Mouse (Mus musculus) heart, embryonic 11.5 days (tissue): ENCODE results near the gene Ppfibp2. TPM values are rescaled to one million over a fixed set of nuclear protein-coding genes. Genes with fewer than 3 reads are reported as not detected.

Experiments used
- ATAC-seq: fragments of 200-750 bp; cut with Nextera tagmentation; replicated peaks from 2 replicates; pipeline ENCODE4 v1.8.0; 2017; ENCODE audit warnings: moderate library complexity; ENCODE audit not compliant: insufficient number of reproducible peaks, low FRiP score, low TSS enrichment
- H3K27ac ChIP-seq: fragments of 300-500 bp; sonication (generic); 2 replicates; pipeline ENCODE4 v1.5.1; 2014; ENCODE audit warnings: mild to moderate bottlenecking, low read depth, low read length
- H3K27me3 ChIP-seq: fragments of 300-500 bp; sonication (generic); 2 replicates; pipeline ENCODE4 v1.6.1; 2014; ENCODE audit warnings: mild to moderate bottlenecking, low read length, mixed read lengths; ENCODE audit not compliant: control insufficient read depth, insufficient read depth
- H3K36me3 ChIP-seq: fragments of 300-500 bp; sonication (generic); 2 replicates; pipeline ENCODE4 v1.6.1; 2014; ENCODE audit warnings: mild to moderate bottlenecking, low read length, moderate library complexity, mixed read lengths; ENCODE audit not compliant: control insufficient read depth, insufficient read depth
- H3K4me1 ChIP-seq: fragments of 300-500 bp; sonication (generic); 2 replicates; pipeline ENCODE4 v1.6.1; 2014; ENCODE audit warnings: low read length; ENCODE audit not compliant: control insufficient read depth, insufficient read depth
- H3K4me2 ChIP-seq: fragments of 300-500 bp; sonication (generic); 2 replicates; pipeline ENCODE4 v1.6.1; 2014; ENCODE audit warnings: mild to moderate bottlenecking, moderate library complexity
- H3K4me3 ChIP-seq: fragments of 300-500 bp; sonication (generic); 2 replicates; pipeline ENCODE4 v1.5.1; 2014; ENCODE audit warnings: low read depth, low read length
- H3K9ac ChIP-seq: fragments of 300-500 bp; sonication (generic); 2 replicates; pipeline ENCODE4 v1.6.1; 2014; ENCODE audit warnings: mild to moderate bottlenecking, low read depth, low read length, moderate library complexity
- H3K9me3 ChIP-seq: fragments of 300-500 bp; sonication (generic); replicated peaks from 2 replicates; pipeline ENCODE4 v1.6.1; 2016; ENCODE audit warnings: low read length; ENCODE audit not compliant: control insufficient read depth
- WGBS: fragments of 180-500 bp; shearing (Covaris S2); extraction: QIAGEN DNeasy Blood & Tissue Kit; methylation state at CpG from one replicate; pipeline ENCODE4 v1.1.7; 2014; ENCODE audit not compliant: insufficient replicate concordance; 5-methylcytosine and 5-hydroxymethylcytosine counted together
- polyA plus RNA-seq: library from polyadenylated mRNA; unstranded; fragments of >200 nt; fragmentation: Nextera tagmentation; extraction: Ambion mirVana; gene quantifications from 2 replicates; pipeline ENCODE4 v1.2.1, GENCODE M21; 2014

Ppfibp2 gene
- polyA plus RNA-seq, 1 experiment from 2014 or later, result 6.3 TPM

DNA sequence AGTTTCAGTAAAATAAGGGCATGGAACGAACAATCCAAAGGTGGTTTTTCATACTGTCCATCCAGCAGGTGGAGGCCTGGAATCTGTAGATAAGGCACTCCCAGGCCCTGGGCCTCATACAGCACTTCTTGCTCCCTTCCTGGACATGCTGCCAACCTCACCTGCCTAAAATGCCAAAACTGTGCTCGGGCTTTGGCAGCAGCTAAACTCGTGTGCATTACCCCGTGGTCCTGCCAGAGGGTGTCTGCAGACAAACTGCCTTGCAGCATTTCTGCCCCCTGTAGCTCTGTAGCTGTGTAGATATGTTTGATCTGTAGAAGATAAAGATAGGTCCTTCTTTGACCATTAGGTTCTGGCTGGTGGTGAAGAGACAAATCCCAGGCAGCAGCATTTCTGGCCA, 26.0 kb upstream of the Ppfibp2 start:
- Histone ChIP-seq H3K4me3 (no peak overlapping the region), H3K4me1 (no peaks in the 10 kb centered on the region), H3K36me3 (no peaks in the 10 kb centered on the region), H3K27me3 (no peaks in the 10 kb centered on the region), H3K27ac (no peak overlapping the region), H3K4me2 (no peak overlapping the region), H3K9me3 (no peaks in the 10 kb centered on the region), H3K9ac (no peak overlapping the region)
- 69% methylated on average over 4 of the region's 4 CpGs for WGBS
- no peak for ATAC-seq

DNA sequence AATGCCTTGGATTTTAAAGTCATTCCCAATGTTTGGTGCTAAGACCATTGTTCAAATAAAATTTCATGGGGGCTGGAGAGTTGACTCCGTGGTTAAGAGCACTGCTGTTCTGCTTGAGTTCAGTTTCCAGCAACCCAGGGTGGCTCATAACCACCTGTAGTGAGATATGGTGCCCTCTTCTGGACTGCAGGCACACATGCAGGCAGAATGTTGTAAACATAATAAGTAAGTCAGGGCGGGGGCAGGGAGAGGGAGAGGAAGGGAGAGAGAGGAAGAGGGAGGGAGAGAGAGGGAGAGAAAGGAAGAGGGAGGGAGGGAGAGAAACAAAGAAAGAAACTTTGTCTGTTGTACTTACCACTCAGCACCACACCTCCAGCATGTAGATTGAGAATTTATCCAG, 21.2 kb upstream of the Ppfibp2 start:
- Histone ChIP-seq H3K9me3 (no peaks in the 10 kb centered on the region), H3K36me3 (no peaks in the 10 kb centered on the region), H3K27ac (no peak overlapping the region), H3K27me3 (no peaks in the 10 kb centered on the region), H3K4me3 (no peak overlapping the region), H3K9ac (no peak overlapping the region), H3K4me2 (no peak overlapping the region), H3K4me1 (no peaks in the 10 kb centered on the region)
- ATAC-seq, result no peak
- whole genome bisulfite sequencing, result 58% methylated on average over 2 of the region's 2 CpGs

DNA sequence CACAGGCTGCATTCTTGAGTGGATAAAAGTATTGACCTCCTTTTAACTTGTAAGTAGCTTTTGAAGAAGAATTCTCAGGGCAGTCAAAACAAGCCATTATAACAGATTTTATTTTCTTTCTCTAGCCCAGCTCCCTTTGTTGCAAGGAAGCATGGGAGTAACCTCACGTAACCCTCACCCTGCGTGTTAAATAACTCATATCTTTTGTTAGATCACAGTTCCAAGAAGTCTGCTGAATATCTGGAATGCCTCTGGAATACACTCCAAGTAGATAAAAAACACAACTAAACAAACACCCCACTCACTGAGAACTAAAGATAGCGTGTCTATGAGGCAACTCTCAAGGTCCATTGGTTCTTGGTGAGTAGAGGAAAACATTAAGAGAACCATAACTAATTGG, 20.7 kb upstream of the Ppfibp2 start:
- H3K27me3 ChIP-seq, result no peaks in the 10 kb centered on the region
- no peak overlapping the region for H3K9ac ChIP-seq
- H3K27ac ChIP-seq, result no peak overlapping the region
- no peak for ATAC-seq
- H3K9me3 ChIP-seq, result no peaks in the 10 kb centered on the region
- no peak overlapping the region for H3K4me2 ChIP-seq
- no peak overlapping the region for H3K4me3 ChIP-seq
- H3K36me3 ChIP-seq, result no peaks in the 10 kb centered on the region
- H3K4me1 ChIP-seq, result no peaks in the 10 kb centered on the region
- 59% methylated on average over 3 of the region's 3 CpGs for WGBS

DNA sequence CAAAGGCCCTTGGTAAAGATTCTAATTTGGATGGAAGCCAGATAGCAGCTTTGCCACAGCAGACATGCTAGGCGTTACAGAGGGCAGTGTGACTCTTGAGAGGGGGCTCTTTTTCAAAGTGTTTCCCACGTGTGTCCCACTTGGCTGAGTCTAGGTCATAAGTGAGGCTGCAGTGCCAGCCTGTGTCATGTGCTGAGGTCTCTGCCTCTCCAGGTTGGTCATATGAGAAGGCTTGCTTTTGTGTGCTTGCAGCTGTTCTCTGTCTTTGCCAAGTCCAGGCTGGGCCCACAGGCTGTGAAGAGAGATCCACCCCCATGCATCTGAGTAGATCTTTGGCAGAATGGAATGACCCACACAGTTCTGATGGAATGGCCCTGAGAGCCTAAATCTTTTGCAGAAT, 2.4 kb upstream of the Ppfibp2 start:
- Histone ChIP-seq H3K27ac (no peak overlapping the region), H3K27me3 (no peaks in the 10 kb centered on the region), H3K4me2 (no peak overlapping the region), H3K36me3 (no peaks in the 10 kb centered on the region), H3K9me3 (no peaks in the 10 kb centered on the region), H3K9ac (no peak overlapping the region), H3K4me1 (0 out of 2 replicates have a peak, but pooled peaks cover 5% of the 10 kb centered on the region), H3K4me3 (no peak overlapping the region)
- WGBS, result 21% methylated on average over 2 of the region's 2 CpGs
- no peak for ATAC-seq

DNA sequence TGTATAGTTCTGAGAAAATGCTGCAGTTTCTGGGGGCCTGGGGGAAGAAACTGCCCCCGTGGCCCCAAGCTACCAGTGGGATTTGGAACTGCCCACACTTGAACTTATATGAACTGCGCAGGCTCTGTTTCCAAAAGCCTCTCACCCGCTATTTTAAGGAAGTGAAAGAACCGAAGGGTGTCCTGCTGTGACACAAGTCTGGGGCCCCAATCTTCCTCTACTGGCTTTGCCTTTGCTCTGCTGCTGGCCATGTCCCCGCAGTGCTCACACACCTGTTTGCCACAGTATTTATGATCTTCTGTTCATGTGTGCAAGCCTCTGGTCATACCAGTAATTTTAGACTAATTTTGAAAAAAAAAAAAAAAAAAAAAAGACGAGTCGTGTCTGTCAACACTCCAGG, 1.1 kb upstream of the Ppfibp2 start:
- no peaks in the 10 kb centered on the region for H3K27me3 ChIP-seq
- H3K4me3 ChIP-seq, result no peak overlapping the region
- 39% methylated on average over 7 of the region's 7 CpGs for WGBS
- 0 out of 2 replicates have a peak overlapping the region, but pooled peaks have one; percentile 46 for H3K27ac ChIP-seq
- ATAC-seq, result no peak
- H3K36me3 ChIP-seq, result no peaks in the 10 kb centered on the region
- H3K4me2 ChIP-seq, result peak overlapping the region; percentile 98
- H3K9me3 ChIP-seq, result no peaks in the 10 kb centered on the region
- no peak overlapping the region; the same call in 1 of the 2 replicates for H3K9ac ChIP-seq
- 0 out of 2 replicates have a peak, but pooled peaks cover 5% of the 10 kb centered on the region for H3K4me1 ChIP-seq

DNA sequence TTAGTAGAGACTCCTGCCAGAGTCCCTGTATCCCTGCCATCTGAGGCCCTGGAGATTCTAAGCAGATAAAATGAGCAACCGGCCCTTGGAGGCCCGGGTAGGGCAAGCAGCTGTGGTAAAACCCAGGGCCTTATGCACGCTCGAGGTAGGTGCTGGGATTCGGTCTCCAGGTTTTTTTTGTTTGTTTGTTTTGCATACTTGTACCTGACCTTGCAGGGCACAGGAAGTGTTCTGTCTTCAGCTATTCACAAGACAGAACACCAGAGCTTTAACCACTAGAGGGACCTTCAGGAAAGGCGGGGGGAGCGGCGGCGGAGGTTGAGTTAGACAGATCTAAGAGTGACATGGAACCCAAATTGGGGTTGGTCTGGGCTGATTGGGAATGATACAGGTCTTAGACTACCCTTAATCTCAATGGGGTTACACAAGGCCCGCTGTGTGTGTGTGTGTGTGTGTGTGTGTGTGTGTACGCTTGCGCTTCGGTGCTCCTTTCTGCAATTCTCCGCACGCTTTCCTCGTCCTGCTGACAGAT, 616 bp upstream of the Ppfibp2 start:
- H3K36me3 ChIP-seq, result no peaks in the 10 kb centered on the region
- H3K9ac ChIP-seq, result peak overlapping the region; percentile 70
- ATAC-seq, result peak; percentile 60
- 0 out of 2 replicates have a peak, but pooled peaks cover 5% of the 10 kb centered on the region for H3K4me1 ChIP-seq
- no peaks in the 10 kb centered on the region for H3K9me3 ChIP-seq
- H3K4me2 ChIP-seq, result peak overlapping the region; percentile 98
- peak overlapping the region; percentile 64 for H3K4me3 ChIP-seq
- 0 out of 2 replicates have a peak overlapping the region, but pooled peaks have one; percentile 46 for H3K27ac ChIP-seq
- H3K27me3 ChIP-seq, result no peaks in the 10 kb centered on the region
- WGBS, result 2% methylated on average over 16 of the region's 16 CpGs

DNA sequence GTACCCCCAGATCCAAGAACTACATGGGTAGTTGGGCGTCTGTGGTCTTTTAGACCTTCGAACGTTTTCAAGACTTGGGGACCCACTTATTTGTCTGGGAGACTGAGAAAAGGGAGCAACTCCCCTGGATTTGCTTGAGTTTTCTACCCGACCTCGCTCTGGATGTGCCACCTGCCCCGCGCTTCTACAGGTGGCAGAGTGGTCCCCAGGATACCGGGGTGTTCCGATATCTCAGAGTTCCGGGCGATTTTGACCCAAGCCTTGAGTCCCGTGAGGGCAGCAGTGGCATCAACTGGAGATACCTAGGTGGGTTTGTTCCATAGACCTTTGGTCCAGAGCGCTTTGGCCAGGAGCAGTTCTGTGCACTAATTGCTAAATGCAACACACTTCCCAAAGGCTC, 419 bp downstream of the Ppfibp2 start:
- peak overlapping the region; percentile 70 for H3K9ac ChIP-seq
- WGBS, result 14% methylated on average over 13 of the region's 13 CpGs
- peak overlapping the region; percentile 64 for H3K4me3 ChIP-seq
- H3K36me3 ChIP-seq, result no peaks in the 10 kb centered on the region
- ATAC-seq, result no peak
- H3K4me1 ChIP-seq, result 0 out of 2 replicates have a peak, but pooled peaks cover 5% of the 10 kb centered on the region
- no peaks in the 10 kb centered on the region for H3K9me3 ChIP-seq
- H3K27ac ChIP-seq, result no peak overlapping the region
- peak overlapping the region; percentile 98 for H3K4me2 ChIP-seq
- no peaks in the 10 kb centered on the region for H3K27me3 ChIP-seq

DNA sequence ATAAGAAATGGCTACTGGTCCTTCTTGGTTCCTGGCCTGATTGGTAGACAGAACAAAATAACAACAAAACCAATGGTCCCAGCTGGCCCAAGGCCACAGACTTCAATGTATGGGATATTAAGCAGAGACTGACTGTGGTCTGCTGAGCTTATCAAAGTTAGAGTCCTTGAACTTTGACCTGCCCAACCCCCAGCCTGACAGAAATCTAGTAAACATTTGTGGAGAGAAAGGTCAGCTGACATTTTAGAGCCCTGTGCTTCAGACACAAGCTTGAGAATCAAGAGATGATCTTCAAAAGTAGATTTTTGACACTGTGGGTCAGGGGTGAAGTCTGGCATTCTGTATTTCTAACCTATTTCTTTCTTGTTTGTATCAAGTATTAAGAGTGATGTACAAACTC, 1.7 kb downstream of the Ppfibp2 start:
- H3K9ac ChIP-seq, result no peak overlapping the region
- ATAC-seq, result no peak
- H3K9me3 ChIP-seq, result no peaks in the 10 kb centered on the region
- H3K27me3 ChIP-seq, result no peaks in the 10 kb centered on the region
- no peak overlapping the region for H3K4me3 ChIP-seq
- no peaks in the 10 kb centered on the region for H3K36me3 ChIP-seq
- no peak overlapping the region for H3K27ac ChIP-seq
- H3K4me1 ChIP-seq, result 0 out of 2 replicates have a peak, but pooled peaks cover 5% of the 10 kb centered on the region
- H3K4me2 ChIP-seq, result no peak overlapping the region

DNA sequence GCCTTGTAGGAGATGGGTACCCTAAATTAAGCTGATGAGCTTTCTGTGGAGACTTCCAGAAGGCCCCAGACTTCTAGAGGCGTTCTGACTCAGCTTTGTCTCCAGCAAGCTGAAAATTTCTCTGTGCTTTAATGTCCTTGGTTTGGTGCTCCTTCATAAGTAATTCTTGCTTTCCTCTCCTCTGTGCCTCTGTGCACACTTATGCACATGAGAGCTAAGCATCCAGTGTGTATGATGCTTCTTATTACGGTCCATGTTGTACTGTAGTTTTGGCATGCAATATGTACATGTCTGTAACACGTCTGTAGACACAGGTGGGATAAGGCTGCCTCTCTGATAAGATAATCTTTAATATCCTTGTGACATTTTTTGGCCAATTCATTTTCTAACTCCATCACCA, 2.9 kb downstream of the Ppfibp2 start:
- Histone ChIP-seq H3K9me3 (no peaks in the 10 kb centered on the region), H3K36me3 (no peaks in the 10 kb centered on the region), H3K4me2 (no peak overlapping the region), H3K4me1 (0 out of 2 replicates have a peak, but pooled peaks cover 5% of the 10 kb centered on the region), H3K9ac (no peak overlapping the region), H3K27ac (no peak overlapping the region), H3K4me3 (no peak overlapping the region), H3K27me3 (no peaks in the 10 kb centered on the region)
- ATAC-seq, result no peak
- 65% methylated on average over 3 of the region's 3 CpGs for WGBS
